Mouse (Mus musculus): ENCODE results near the gene Chd1.

Gene Chd1

DNA sequence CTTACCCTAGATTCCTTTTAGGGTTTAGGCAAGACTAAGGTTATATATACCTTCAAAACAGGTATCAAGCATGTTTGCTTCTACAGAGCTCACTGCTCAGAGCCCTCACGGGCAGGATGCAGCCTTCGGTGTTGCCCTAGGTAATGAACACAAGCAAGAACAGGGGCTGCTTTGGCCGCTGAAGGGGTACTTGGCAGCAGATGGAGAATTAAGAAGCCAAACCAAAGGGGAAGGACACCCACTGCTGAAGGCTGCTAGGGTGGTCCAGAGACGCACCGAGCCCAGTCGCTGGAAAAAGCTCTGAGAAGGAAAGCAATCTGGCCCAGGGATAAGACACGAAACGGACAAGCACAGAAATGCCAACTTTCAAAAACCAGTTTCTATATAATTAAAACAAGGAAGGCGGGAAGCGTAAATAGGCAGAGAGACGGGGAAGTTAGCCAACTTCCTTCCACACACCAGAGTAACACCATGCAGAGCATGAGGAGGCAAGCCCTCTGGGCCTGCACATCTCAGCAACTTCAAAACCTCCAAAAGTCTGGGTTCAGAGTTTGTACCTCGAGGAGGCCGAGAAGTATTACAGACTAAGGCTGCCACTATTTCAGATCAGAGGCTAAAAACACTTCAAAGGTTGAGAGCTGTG, 107.5 kb downstream of the Chd1 start:
- DNase-seq: no peak

DNA sequence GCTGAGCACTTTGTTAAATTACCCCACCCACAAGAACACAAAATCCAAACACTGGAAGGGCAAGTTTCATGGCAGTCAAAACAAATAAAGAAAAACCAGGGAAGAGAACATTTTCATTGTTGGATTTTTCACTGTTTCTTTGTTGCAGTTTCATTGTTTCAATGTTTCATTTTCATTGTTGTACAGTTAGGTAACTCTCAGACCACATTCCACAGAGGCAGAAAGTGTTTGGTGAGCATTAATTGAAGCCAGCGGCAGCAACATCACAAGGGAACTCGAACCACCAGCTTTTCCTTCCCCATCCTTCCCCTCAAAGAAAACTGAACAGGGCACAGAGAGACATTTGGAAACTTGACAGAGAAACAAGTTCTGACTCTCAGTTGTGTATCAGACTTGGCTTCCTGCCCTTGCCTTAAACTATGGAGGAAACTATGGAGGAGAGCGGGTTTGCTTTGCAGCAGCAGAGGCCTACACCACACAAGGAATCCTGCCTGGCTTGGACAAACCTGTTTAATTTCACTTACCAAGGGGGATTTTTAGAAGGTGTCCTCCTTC, 109.0 kb downstream of the Chd1 start:
- no peak for DNase-seq

GRCm38 (mm10) chr17:15815312-15816018, 110.7 kb downstream of the Chd1 start:
- DNase-seq: no peak

DNA sequence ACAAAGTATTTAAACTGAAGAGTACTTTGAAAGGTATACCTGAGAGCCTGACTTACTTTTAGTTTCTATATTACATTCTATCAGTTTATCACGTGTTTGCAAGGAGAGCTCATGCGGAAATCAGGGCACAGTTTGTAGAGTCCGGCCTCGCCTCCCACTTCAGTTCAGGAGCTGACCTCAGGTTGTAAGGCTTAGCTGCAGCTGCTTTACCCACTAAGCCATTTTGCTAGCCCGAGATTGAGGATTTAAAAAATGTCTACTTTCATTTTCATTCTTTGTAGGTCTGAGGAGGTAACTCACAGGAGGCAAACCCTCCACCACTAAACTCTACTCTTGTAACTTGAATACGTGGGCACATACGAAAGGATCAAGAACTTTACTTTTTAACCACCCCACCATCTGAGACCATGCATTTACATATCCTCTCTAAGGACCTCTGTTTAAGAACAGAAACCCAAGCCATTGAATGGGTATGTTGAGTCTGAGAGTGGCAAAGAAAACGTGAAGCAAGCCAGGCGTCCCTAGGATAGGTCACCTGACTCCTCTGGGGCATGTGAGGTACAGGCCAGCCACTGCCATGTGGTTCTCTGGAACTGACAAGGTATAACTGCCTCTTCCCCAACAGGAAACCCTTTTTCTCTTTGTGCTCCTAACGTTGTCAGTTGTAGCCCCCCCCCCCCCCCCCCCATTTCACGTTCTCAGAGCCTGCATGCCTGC, 111.8 kb downstream of the Chd1 start:
- no peak for DNase-seq

DNA sequence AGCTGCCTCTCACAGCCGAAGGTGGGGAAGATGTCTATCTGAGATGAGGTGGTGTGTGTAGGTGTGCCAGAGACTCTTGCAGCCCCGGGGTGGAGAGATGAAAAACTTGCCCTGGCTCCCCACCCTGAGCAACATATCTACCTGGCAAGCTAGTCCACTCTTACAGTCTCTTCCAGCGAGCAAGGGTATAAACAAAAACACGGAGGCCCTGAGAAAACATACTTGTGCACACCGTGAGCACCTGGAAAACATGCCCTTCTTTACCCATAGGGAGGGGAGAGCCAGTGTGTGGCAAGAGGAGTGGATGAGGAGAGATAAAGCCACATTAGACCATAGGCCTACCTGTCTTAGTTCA, 112.3 kb downstream of the Chd1 start:
- no peak for DNase-seq

- DNase-seq: no peak
These were observed 112.9 kb downstream of the Chd1 start for GRCm38 (mm10) chr17:15817634-15818033.

- DNase-seq: no peak
These were observed 113.6 kb downstream of the Chd1 start for GRCm38 (mm10) chr17:15818372-15818771.

DNA sequence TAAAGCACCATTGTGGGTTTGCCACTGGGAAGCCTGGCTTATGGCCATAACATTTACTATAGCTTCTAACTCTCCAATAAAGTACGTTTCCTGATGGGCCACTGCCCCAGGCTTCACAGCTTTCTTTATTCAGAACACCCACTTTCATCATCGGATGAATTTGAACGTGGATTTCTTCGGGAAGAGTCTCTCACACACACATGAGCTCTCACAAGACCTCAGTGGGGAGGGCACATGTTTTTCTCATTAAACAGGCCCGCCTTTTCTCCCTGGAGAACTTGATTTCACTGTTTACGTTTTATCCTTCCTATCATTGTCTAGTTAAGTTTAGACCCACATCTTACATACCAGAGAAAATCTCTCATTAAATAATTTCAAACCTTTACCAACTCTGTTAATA, 115.4 kb downstream of the Chd1 start:
- no peak for DNase-seq

DNA sequence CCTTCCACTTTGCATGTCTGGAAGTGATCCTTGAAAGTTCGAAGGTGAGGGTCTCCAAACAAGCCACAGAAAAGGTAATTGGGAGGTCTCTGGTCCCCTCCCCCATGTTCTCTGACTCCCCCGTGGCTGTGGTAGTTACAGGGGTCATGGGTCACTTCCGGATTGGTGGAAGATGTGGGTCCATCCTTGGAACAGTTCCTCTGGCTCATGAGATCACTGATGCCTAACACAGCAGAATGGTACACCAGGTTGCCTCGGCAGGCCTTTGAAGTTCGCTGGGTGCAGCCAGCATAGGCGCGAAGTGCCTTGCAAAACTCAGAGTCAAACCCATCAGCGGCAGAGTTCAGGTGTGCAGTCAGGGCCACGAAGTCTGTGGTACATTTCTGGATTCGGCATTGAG, 116.0 kb downstream of the Chd1 start:
- no peak for DNase-seq

GRCm38 (mm10) chr17:15821706-15822105, 116.9 kb downstream of the Chd1 start:
- DNase-seq: no peak

Data from thymus, postnatal 36 days (tissue).